Comparison of ENCODE assay signal across 8 mouse cellular contexts in the genomic region with DNA sequence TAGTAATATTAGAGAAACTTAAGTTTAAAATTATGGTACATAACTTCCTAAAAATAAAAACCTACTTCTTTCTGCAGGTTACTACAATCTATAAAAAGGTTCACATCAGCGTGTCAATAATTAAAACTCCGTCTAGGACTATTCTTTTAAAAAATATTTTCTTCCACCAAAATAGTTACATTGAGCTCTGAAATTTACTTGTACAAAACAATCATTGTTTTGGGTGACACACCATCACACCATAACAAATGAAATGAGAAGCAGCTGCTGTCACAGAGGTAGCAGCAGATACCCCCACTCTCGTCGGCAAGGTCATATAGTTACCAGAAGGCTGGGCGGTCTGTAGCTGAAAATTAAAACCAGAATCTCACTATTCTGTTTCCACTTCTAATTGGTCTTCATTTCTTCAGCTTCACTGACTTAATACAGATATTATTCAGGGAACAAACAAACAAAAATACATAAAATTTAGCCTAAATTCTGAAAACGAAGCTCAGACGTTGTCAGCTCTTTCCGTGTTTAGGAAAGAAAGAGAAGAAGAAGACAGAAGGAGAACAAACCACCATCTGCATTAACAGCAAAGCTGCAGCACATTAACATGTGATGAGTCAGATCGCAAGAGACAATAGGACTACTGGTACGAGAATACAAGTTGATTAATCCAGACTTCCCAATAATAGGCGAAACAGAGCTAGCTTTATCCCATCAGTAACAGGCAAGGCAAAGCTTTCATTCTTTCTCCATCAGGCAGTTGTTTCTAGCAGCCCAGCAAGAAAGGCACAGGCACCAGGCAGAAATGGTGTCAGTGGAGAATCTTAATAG. TPM values are rescaled to one million over a fixed set of nuclear protein-coding genes. Genes with fewer than 3 reads are reported as not detected.
DNase-seq lines count a peak whose midpoint lies in the region; ATAC-seq and TF ChIP-seq lines count a peak whose summit lies in the region.

No protein-coding gene starts in this region.

- H3K27ac ChIP-seq in embryonic facial prominence, embryonic 14.5 days (replicated peaks; ENCODE audit: low read depth, low read length): peak overlapping the region; percentile 93
- peak overlapping the region; percentile 81 for H3K27ac ChIP-seq in intestine, embryonic 15.5 days

- no peak for TF ChIP-seq CTCF in C2C12 (IDR thresholded peaks at IDR 0.05; ENCODE audit: control insufficient read depth, insufficient read depth, insufficient read length)

- H3K4me1 ChIP-seq in embryonic facial prominence, embryonic 14.5 days (ENCODE audit: control insufficient read depth, insufficient read depth, low read length): peaks cover 17% of the 10 kb centered on the region; the same call in 1 of the 2 replicates
- H3K4me1 ChIP-seq in intestine, embryonic 15.5 days (replicated peaks): no peaks in the 10 kb centered on the region
- peaks cover 46% of the 10 kb centered on the region for H3K4me1 ChIP-seq in megakaryocyte, embryonic 14.5 days

- 35% methylated on average over 11 of the region's 11 CpGs for WGBS in embryonic facial prominence, embryonic 14.5 days
- 71% methylated on average over 11 of the region's 11 CpGs for WGBS in intestine, embryonic 15.5 days

- peak overlapping the region; percentile 59 for H3K4me2 ChIP-seq in embryonic facial prominence, embryonic 14.5 days (ENCODE audit: low read depth, low read length)
- peak overlapping the region; percentile 41 for H3K4me2 ChIP-seq in intestine, embryonic 15.5 days (replicated peaks)

- H3K9ac ChIP-seq in embryonic facial prominence, embryonic 14.5 days (ENCODE audit: low read depth, low read length): peak overlapping the region; percentile 58
- H3K9ac ChIP-seq in intestine, embryonic 15.5 days: 0 out of 2 replicates have a peak overlapping the region, but pooled peaks have one; percentile 14

- no peaks in the 10 kb centered on the region for H3K9me3 ChIP-seq in embryonic facial prominence, embryonic 14.5 days (ENCODE audit: control insufficient read depth, low read length)
- no peaks in the 10 kb centered on the region for H3K9me3 ChIP-seq in intestine, embryonic 15.5 days
- H3K9me3 ChIP-seq in megakaryocyte, embryonic 14.5 days: no peaks in the 10 kb centered on the region

- H3ac ChIP-seq in C2C12 (ENCODE audit: control insufficient read depth, insufficient read length, low read depth): peak overlapping the region; percentile 50

- peak; percentile 63 for DNase-seq in embryo, embryonic 10 days (ENCODE audit: low spot score)
- DNase-seq in embryo, embryonic 9.5 days (ENCODE audit: extremely low spot score): no peak
- DNase-seq in embryonic facial prominence, embryonic 14.5 days (ENCODE audit: low spot score): peak; percentile 63
- peak; percentile 30 for DNase-seq in thymus, postnatal 4 days
- DNase-seq in frontal cortex, postnatal 14 days (ENCODE audit: low spot score in 2 of 2): no peak

- H3K79me2 ChIP-seq in C2C12 (ENCODE audit: control insufficient read depth, insufficient read depth): peaks cover 96% of the 10 kb centered on the region

- no peak for ATAC-seq in embryonic facial prominence, embryonic 14.5 days (ENCODE audit: low read depth)
- ATAC-seq in intestine, embryonic 15.5 days: no peak

- H3K79me3 ChIP-seq in C2C12 (ENCODE audit: low read depth): peaks cover 78% of the 10 kb centered on the region

- no peaks in the 10 kb centered on the region for H3K27me3 ChIP-seq in C2C12 (ENCODE audit: control insufficient read depth, insufficient read depth, insufficient read length)
- H3K27me3 ChIP-seq in embryonic facial prominence, embryonic 14.5 days (replicated peaks; ENCODE audit: control insufficient read depth, insufficient read depth, low read length): no peaks in the 10 kb centered on the region
- H3K27me3 ChIP-seq in intestine, embryonic 15.5 days (replicated peaks): no peaks in the 10 kb centered on the region
- no peaks in the 10 kb centered on the region for H3K27me3 ChIP-seq in megakaryocyte, embryonic 14.5 days (replicated peaks)

- H3K36me3 ChIP-seq in C2C12 (ENCODE audit: control insufficient read depth, insufficient read depth): peaks cover 8% of the 10 kb centered on the region
- H3K36me3 ChIP-seq in embryonic facial prominence, embryonic 14.5 days (ENCODE audit: control insufficient read depth, insufficient read depth, low read length): no peaks in the 10 kb centered on the region
- H3K36me3 ChIP-seq in intestine, embryonic 15.5 days: no peaks in the 10 kb centered on the region
- peaks cover 21% of the 10 kb centered on the region for H3K36me3 ChIP-seq in megakaryocyte, embryonic 14.5 days (replicated peaks; ENCODE audit: low read length)

- peak overlapping the region; percentile 56 for H3K4me3 ChIP-seq in C2C12 (ENCODE audit: insufficient read depth, poor library complexity, severe bottlenecking)
- peak overlapping the region; percentile 28 for H3K4me3 ChIP-seq in embryonic facial prominence, embryonic 14.5 days (ENCODE audit: low read depth, low read length)
- peak overlapping the region; percentile 10; the same call in 1 of the 2 replicates for H3K4me3 ChIP-seq in intestine, embryonic 15.5 days (replicated peaks)
- H3K4me3 ChIP-seq in megakaryocyte, embryonic 14.5 days (replicated peaks): peak overlapping the region; percentile 94

TF ChIP-seq in C2C12, 6 proteins besides CTCF, POLR2A, EP300 and RAD21:
- TF ChIP-seq CEBPB (IDR thresholded peaks at IDR 0.05; ENCODE audit: low read depth) (no peak), MYOD1 (IDR thresholded peaks at IDR 0.05; ENCODE audit: control insufficient read depth, insufficient read length, low read depth) (no peak), MYOG (IDR thresholded peaks at IDR 0.05; ENCODE audit: control insufficient read depth, extremely low read depth, insufficient read length) (no peak), FOSL1 (IDR thresholded peaks at IDR 0.05; ENCODE audit: insufficient read depth, low read length, poor library complexity, severe bottlenecking) (no peak), USF1 (IDR thresholded peaks at IDR 0.05; ENCODE audit: low read depth) (no peak), MAX (IDR thresholded peaks at IDR 0.05) (no peak)

RNA-seq across cellular contexts. Expression of a gene that starts 49.8 kb away (rescaled TPM):
- 11.6 TPM for polyA plus RNA-seq in C2C12 (2012; fragmentation: generic; extraction: Trizol)
- 11.9 and 13.2 TPM in 2 replicates for polyA plus RNA-seq in embryonic facial prominence, embryonic 14.5 days (2014; fragmentation: Nextera tagmentation; extraction: Ambion mirVana)
- 6.7 and 7.4 TPM in 2 replicates for polyA plus RNA-seq in intestine, embryonic 15.5 days (2015; fragmentation: Nextera tagmentation; extraction: Ambion mirVana)
- polyA plus RNA-seq in megakaryocyte, embryonic 14.5 days (2012; ENCODE audit: insufficient read depth, low replicate concordance): 1.5 and 4.0 TPM in 2 replicates

Comparison
In these comparisons a context has a peak if more than half of its experiments do, and no peak if none do; other contexts are left out.
1. DNase-seq: peak in embryo, embryonic 10 days (single experiment), embryonic facial prominence, embryonic 14.5 days (single experiment) and thymus, postnatal 4 days (single experiment); none in embryo, embryonic 9.5 days (single experiment) and frontal cortex, postnatal 14 days (0 of 2).
2. H3K4me3 ChIP-seq: peak in every context shown above with its lines; median percentile 94 in megakaryocyte, embryonic 14.5 days; 56 in C2C12; 28 in embryonic facial prominence, embryonic 14.5 days; 10 in intestine, embryonic 15.5 days.